Mouse (Mus musculus) heart, postnatal 14 days (tissue): ENCODE data around the gene Dok5. TPM values are rescaled to one million over a fixed set of nuclear protein-coding genes. Genes with fewer than 3 reads are reported as not detected.

Experiments used
- DNase-seq, 2 experiments: peaks; one replicate each; pipeline ENCODE4 v3.0.0; 2021 to 2022
- intact Hi-C: fragments of 180-260 bp; cut with DNase I; formaldehyde crosslinking; loops from one replicate; pipeline ENCODE4 v1.15.1; 2025
- long read RNA-seq, 2 experiments: library from polyadenylated mRNA; stranded (forward); transcript quantifications; one replicate each; pipeline ENCODE4 v2.0.0; 2021
- total RNA-seq, 2 experiments: library from RNA; stranded (reverse); gene quantifications; 2 replicates each; pipeline ENCODE4 v1.2.3; 2021

Gene Dok5
- total RNA-seq: under 1 TPM; 0.27 to 0.45 TPM
- long read RNA-seq, experiment 1, partial matches to known transcripts: 0 of 1 reads
- long read RNA-seq, experiment 1, other reads (novel, unspliced or antisense): 1 of 1 reads
- long read RNA-seq, experiment 2, partial matches to known transcripts: 0 of 1 reads
- long read RNA-seq, experiment 2, other reads (novel, unspliced or antisense): 0 of 1 reads

DNA sequence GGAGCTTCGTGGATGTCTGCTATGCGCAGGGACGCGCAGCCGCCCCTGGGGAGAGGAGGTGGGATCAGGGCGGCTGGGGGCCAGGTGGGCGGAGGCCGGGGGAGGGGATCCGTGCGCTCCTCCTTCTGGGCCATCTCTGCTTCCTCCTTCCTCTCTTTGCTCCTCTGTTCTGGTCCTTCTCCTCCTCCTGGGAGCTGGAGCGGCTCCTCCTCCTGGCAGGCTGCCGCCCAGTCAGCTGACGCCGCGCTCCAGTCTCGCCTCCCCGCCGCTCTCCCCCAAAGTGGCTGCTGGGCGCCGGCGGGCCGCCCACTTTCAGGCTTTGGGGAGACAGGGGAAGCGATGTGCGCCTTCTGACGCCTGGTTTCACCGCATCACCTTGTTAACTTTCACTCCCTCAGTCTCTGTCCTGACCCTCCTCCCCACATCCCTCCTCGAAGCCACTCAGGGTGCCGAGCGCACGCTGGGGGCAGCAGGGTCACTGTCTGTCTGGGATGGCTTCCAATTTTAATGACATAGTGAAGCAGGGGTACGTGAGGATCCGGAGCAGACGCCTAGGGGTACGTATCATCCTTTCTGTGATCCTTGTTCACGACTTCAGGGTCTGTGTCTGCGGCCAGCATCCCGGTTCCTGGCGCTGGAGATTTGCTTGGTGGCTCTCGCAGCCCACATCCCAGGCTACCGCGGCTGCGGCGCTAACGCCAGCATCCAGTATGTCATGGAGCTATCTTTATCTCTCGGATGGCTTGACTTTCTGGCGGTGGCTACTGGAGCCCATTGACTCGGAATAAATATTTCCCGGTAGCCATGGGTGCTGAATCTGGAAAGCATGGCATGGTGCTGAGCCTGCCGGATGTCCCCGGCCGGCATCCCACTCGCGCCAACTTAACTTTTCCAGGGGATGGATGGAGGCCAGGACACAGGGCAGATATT, at the start of gene Dok5:
Gene Dok5 (plus strand): TSS at position 176 of the 930 bp plus-strand sequence.
- peak; percentile 80 to 83 for DNase-seq
- intact Hi-C loops: loop anchor here (10.0 kb wide), 1 partner anchor 217 kb away; no protein-coding TSS in a partner anchor

DNA sequence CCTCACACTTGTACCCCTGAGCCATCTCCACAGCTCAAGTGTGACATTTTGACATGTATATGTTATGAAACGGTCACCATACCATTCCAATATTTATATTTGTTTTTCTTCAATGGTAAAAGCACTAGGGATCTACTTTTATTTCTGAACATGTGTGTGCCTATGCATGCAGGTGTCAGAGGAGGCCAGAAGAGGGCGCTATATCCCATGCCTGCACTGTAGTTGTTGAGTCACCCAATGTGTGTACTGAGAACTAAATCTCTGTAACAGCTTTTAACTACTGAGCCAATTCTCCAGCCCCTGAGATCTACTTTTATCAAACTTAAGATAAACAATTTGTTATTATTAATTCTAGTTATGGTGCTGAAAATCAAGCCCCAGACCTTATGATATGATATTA, 48.2 kb upstream of the Dok5 start:
- DNase-seq: no peak
- intact Hi-C loops: loop anchor here (1.0 kb wide), 1 partner anchor 190 kb away; no protein-coding TSS in a partner anchor

GRCm38 (mm10) chr2:170695071-170695936, 36.3 kb upstream of the Dok5 start:
- DNase-seq: no peak
- intact Hi-C loops: no loop called here

DNA sequence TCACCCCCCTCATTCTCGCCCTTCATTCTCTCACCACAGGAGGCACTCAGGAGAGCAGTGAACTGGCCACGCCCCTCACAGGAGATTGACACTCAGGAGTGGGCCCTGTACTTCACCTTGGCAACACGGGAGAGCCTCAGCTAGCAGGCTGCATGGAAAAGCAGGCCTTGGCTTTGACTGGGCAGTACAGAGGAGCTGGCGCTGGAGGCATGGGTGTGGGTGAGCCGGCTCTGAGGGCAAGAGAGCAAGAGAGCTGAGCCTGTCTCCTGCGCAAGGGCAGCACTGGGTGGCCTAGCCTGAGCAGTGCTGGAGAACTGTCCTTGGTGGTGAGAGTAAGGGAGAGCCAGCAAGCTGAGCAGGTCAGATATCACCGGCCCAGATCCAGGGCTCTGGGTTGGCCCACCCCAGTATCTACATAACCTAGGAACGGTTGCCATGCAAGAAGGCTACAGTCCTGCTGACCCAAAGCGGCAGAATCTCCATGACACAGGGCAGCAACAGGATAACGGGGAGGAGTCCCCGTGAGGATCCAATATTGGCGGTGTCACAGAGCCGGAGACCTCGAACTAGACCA, 35.6 kb upstream of the Dok5 start:
- intact Hi-C loops: no loop called here
- no peak for DNase-seq

GRCm38 (mm10) chr2:170700471-170700870, 31.1 kb upstream of the Dok5 start:
- intact Hi-C loops: no loop called here
- DNase-seq: no peak

DNA sequence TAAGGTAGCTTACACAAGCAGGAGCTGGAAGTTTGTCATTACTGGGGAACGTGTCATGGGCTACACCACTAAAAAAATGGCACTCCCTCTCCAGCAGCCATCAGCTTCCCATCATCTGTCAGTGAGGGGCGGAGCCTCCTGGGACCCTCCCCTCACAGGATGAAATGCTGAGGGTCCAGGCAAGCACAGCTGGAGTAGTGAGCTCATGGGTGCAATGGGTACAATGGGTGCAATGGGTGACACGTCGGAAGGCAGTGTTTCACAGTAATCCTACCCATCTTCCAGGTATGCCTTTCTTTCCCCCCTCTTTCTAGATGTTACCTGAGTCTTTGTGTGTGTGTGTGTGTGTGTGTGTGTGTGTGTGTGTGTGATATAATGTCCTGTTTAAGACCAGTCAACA, 25.1 kb upstream of the Dok5 start:
- intact Hi-C loops: no loop called here
- no peak for DNase-seq

DNA sequence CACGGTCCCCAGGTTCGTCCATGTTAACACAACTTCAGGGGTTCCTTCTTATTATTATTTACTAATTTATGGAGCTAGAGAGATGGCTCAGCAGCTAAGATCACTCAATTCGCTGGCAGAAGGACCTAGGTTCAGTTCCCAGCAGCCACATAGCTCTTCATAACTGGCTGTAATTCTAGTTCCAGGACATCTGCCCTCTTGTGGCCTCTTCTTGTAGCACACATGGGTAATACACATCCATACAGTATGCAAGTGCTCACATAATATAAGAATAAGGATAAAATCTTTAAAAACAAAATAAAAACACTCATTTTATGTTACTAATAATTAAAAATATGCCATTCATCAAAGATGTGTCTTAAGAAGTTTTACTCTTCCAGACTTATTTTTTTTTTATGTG, 23.9 kb upstream of the Dok5 start:
- DNase-seq: no peak
- intact Hi-C loops: no loop called here

GRCm38 (mm10) chr2:170708901-170709300, 22.7 kb upstream of the Dok5 start:
- intact Hi-C loops: no loop called here

GRCm38 (mm10) chr2:170712658-170713285, 18.8 kb upstream of the Dok5 start:
- no peak for DNase-seq
- intact Hi-C loops: no loop called here

More at GRCm38 (mm10) chr2:170708901-170709300, 22.7 kb upstream of the Dok5 start:
- no peak for DNase-seq

DNA sequence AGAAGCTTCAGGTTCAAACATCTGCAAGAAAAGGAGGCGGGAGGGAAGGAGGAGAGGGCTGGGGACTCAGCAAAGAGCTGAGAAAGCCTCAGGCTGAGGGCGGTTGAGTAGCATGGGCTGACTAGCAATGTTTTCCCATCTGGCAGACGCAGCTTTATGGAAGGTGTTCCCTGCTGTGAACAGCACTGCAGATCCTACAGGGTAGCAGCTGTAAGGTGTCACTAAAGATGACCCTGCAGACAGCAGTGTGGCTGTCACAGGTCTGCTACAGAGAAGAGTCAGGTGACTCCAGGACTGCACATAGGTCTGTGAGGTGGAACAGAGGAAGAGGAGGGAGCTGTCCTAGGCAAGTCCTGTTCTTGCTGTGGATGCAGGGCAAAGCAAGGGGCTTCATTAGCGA, 11.2 kb upstream of the Dok5 start:
- intact Hi-C loops: no loop called here

GRCm38 (mm10) chr2:170724136-170724535, 7.5 kb upstream of the Dok5 start:
- intact Hi-C loops: no loop called here
- DNase-seq: no peak

More for the DNA sequence above, 11.2 kb upstream of the Dok5 start:
- no peak for DNase-seq

DNA sequence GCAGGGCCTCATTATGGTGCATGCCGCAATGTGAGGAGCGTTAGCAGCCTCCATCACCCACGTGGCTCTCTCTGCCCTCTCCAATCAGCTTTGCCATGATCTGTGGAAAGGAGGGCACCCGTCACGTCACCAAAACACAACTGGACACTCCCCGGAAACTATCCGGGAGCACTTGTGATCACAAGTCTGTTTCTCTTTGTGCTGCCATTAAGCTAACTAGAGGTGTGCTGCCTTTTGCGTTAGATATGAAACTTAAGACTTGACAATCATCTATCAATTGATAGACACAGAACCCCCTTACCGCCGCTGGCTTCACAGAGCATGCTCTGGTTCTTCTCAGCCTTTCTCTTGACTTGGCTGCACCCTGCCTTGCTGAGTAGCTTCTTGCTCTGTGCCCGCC, 6.9 kb upstream of the Dok5 start:
- DNase-seq: no peak
- intact Hi-C loops: no loop called here

- DNase-seq: no peak
- intact Hi-C loops: no loop called here
Observed at GRCm38 (mm10) chr2:170725796-170726195, 5.8 kb upstream of the Dok5 start.

- intact Hi-C loops: no loop called here
- no peak for DNase-seq
Observed at GRCm38 (mm10) chr2:170726996-170727710, 4.5 kb upstream of the Dok5 start.

DNA sequence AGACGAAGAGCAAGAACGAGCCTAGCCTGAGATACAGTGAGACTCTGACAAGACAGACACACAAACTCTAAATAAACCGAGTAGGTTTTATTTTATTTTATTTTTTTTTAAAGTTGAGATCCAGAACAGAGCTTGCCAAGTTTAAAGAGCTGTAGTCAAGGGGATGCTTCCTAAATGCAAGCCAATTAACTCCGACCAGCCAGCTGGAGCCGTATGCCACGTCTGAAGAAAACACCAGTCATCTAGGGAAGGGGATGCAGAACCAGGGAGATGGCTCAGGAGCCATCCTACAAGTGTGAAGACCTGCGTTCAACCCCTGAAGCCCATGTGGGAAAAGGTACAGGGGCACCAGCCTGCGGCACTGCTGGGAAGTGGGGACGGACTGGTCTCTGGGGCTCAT, 2.7 kb upstream of the Dok5 start:
- intact Hi-C loops: no loop called here
- no peak for DNase-seq

DNA sequence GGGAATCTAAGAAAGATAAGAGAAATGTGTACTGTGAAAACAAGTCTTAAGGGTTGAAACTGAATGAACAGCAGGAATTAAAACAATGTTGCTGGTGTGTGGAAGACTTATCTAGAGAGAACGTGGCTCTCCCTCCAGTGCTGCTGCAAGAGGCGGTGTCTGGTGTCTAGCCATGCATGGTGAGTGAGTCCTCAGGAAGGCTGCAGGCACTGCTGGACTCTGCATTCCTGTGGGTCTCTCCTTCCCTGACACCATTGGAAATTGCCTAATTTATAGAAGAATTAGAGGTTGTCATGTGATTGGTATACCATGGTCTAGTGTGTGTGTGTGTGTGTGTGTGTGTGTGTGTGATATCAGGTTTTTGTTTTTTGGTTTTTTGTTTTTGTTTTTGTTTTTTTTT, 1.9 kb upstream of the Dok5 start:
- intact Hi-C loops: loop anchor here (10.0 kb wide), 1 partner anchor 215 kb away; no protein-coding TSS in a partner anchor
- no peak for DNase-seq

DNA sequence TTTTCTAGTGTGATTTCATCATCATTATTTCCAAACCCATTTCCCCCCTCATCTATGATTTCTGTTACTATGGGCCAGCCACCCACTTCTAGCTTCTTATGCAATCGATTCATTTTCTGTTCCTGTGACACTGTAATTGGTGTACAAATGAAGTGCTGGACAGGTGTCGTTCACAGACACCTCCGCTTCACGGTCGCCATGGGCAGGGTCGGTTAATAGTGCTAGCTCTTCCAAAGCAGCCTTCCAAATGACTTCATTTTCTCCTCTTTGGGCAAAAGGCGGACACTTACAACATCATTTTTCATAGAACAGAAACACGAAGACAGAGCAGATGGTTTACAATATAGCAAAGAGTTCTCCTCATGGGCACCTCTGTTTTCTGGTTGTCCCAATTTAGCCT, 1.5 kb upstream of the Dok5 start:
- intact Hi-C loops: loop anchor here (10.0 kb wide), 1 partner anchor 215 kb away; no protein-coding TSS in a partner anchor
- no peak for DNase-seq

DNA sequence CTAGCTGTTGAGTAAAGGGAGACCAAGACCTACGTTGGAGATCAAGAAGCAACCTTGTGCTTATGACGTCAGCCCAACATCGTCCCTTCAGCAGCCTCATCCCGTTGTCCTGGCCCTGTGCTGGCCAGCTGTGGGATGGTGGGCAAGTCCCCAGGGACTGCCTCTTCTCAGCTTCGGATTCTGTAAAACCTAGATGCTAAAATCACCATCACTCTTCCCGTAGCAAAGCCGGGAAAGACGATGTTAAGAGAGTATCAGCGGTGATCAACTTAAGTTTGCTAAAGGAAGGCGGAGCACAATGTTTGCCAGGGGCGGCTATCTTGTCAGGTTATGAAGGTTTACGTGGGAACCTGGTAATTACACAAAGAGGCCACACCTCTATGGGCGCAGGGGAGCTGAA, 826 bp upstream of the Dok5 start:
- DNase-seq: no peak
- intact Hi-C loops: loop anchor here (10.0 kb wide), 1 partner anchor 216 kb away; no protein-coding TSS in a partner anchor

DNA sequence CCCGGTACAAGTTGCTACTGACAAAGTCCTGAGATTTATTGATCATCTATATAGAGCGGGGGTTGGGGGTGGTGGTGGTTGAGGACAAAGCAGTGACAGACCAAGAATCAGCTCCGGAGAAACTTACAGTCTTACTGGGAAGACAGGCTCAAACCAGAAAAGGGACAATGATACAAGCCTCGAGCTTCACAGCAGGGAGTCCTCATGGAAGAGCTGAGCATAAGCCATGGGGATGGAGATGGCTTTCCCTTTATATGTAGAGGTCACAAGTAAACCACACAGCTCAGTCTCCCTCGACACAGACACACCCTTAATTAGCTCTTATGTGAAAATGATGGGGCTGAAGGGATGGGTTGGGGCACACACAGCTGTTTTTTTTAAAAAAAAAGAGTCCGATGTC, 402 bp upstream of the Dok5 start:
- no peak for DNase-seq
- intact Hi-C loops: loop anchor here (10.0 kb wide), 1 partner anchor 216 kb away; no protein-coding TSS in a partner anchor
